Comparison of ENCODE assay signal across 20 mouse cellular contexts in the genomic region with DNA sequence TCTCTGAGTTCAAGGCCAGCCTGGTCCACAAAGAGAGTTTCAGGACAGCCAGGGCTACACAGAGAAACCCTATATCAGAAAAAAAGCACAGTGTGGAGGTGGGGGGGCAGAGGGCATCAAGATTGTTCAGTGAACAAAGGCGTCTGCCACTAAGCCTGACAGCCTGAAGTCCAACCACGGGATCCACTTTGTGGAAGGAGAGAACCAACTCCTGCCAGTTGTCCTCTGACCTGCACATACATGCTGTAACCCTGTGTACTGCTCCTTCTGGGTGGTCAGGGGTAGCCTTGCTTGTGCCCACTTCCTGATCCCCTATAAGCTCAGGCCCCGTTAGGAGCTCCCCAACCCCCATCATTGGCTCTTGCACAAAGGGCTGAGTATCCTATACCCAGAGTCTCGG. TPM values are rescaled to one million over a fixed set of nuclear protein-coding genes. Genes with fewer than 3 reads are reported as not detected.
DNase-seq lines count a peak whose midpoint lies in the region; ATAC-seq and TF ChIP-seq lines count a peak whose summit lies in the region.
"Had no signal": no experiment of that assay in that cellular context is flagged by ENCODE, and none has a peak within 500 bp of the region (broad histone marks: within the 10 kb centered on the region; RNA-seq: fewer than 3 reads in every experiment).

No protein-coding gene starts in this region.

- H3K4me3 ChIP-seq in kidney, embryonic 16.5 days (ENCODE audit: low read length): no peak overlapping the region
- H3K4me3 ChIP-seq in midbrain, embryonic 11.5 days (ENCODE audit: low read depth, low read length): no peak overlapping the region
- H3K4me3 ChIP-seq in midbrain, postnatal 0 days (ENCODE audit: low read depth, low read length): no peak overlapping the region
- no peak overlapping the region for H3K4me3 ChIP-seq in hindbrain, embryonic 13.5 days
- H3K4me3 ChIP-seq in limb, embryonic 10.5 days: no peak overlapping the region
- H3K4me3 ChIP-seq: gastrocnemius, adult 2 months; heart, embryonic 12.5 days; layer of hippocampus, adult 2 months; liver, embryonic 12.5 days had no signal

- H3K4me1 ChIP-seq in kidney, embryonic 16.5 days (ENCODE audit: insufficient read depth, low read length): peaks cover 54% of the 10 kb centered on the region
- peaks cover 30% of the 10 kb centered on the region for H3K4me1 ChIP-seq in midbrain, embryonic 11.5 days (ENCODE audit: control insufficient read depth, insufficient read depth, low read length)
- H3K4me1 ChIP-seq in midbrain, postnatal 0 days (ENCODE audit: insufficient read depth, low read length): peaks cover 7% of the 10 kb centered on the region; the same call in 1 of the 2 replicates
- H3K4me1 ChIP-seq in hindbrain, embryonic 13.5 days (replicated peaks): peaks cover 78% of the 10 kb centered on the region
- H3K4me1 ChIP-seq in limb, embryonic 10.5 days: peaks cover 88% of the 10 kb centered on the region

- DNase-seq in kidney, adult 11 months: peak; percentile 55
- peak; percentile 86 for DNase-seq in midbrain, embryonic 11.5 days (ENCODE audit: low spot score, missing footprints)
- DNase-seq in midbrain, postnatal 0 days (ENCODE audit: low spot score): no peak
- DNase-seq in limb, embryonic 10.5 days (ENCODE audit: low spot score): no peak
- no peak for DNase-seq in retina, embryonic 14.5 days (ENCODE audit: low spot score)
- no peak for DNase-seq in yolk sac, embryonic 10.5 days (ENCODE audit: low spot score)
- DNase-seq: adrenal gland, postnatal 10 days; cerebellum, adult 9-10 months; gastrocnemius, adult 2 months; heart, postnatal 14 days; left cerebral cortex, postnatal 4 days; lung, embryonic 14.5 days; lung, postnatal 36 days; right cerebral cortex, postnatal 14 days; spleen, adult 18-20 months had no signal

- 57% methylated on average over 4 of the region's 4 CpGs for WGBS in kidney, embryonic 16.5 days
- WGBS in midbrain, embryonic 11.5 days: 35% methylated on average over 4 of the region's 4 CpGs
- 37% methylated on average over 4 of the region's 4 CpGs for WGBS in midbrain, postnatal 0 days
- WGBS in hindbrain, embryonic 13.5 days: 27% methylated on average over 4 of the region's 4 CpGs
- 29% methylated on average over 4 of the region's 4 CpGs for WGBS in limb, embryonic 10.5 days

- no peaks in the 10 kb centered on the region for H3K9me3 ChIP-seq in kidney, embryonic 16.5 days (ENCODE audit: low read length)
- H3K9me3 ChIP-seq in midbrain, embryonic 11.5 days (ENCODE audit: control insufficient read depth, low read length): no peaks in the 10 kb centered on the region
- no peaks in the 10 kb centered on the region for H3K9me3 ChIP-seq in midbrain, postnatal 0 days (ENCODE audit: low read length)
- no peaks in the 10 kb centered on the region for H3K9me3 ChIP-seq in hindbrain, embryonic 13.5 days
- H3K9me3 ChIP-seq in limb, embryonic 10.5 days (replicated peaks): no peaks in the 10 kb centered on the region
- H3K9me3 ChIP-seq: heart, embryonic 12.5 days; liver, embryonic 12.5 days had no signal

- TF ChIP-seq CTCF in midbrain, postnatal 0 days (IDR thresholded peaks at IDR 0.05): no peak

- peaks cover 22% of the 10 kb centered on the region; the same call in 1 of the 2 replicates for H3K27me3 ChIP-seq in kidney, embryonic 16.5 days (ENCODE audit: insufficient read depth, low read length)
- H3K27me3 ChIP-seq in midbrain, embryonic 11.5 days (ENCODE audit: control insufficient read depth, insufficient read depth, low read length): peaks cover 16% of the 10 kb centered on the region; the same call in 1 of the 2 replicates
- 0 out of 2 replicates have a peak, but pooled peaks cover 3% of the 10 kb centered on the region for H3K27me3 ChIP-seq in midbrain, postnatal 0 days (ENCODE audit: insufficient read depth, low read length)
- H3K27me3 ChIP-seq in hindbrain, embryonic 13.5 days: peaks cover 84% of the 10 kb centered on the region
- peaks cover 100% of the 10 kb centered on the region for H3K27me3 ChIP-seq in limb, embryonic 10.5 days (ENCODE audit: low read depth, poor library complexity, severe bottlenecking)

- no peak overlapping the region for H3K4me2 ChIP-seq in kidney, embryonic 16.5 days (replicated peaks; ENCODE audit: low read depth, low read length)
- no peak overlapping the region for H3K4me2 ChIP-seq in midbrain, embryonic 11.5 days
- H3K4me2 ChIP-seq in midbrain, postnatal 0 days (ENCODE audit: low read depth, low read length, poor library complexity, severe bottlenecking): no peak overlapping the region
- H3K4me2 ChIP-seq in hindbrain, embryonic 13.5 days: no peak overlapping the region
- H3K4me2 ChIP-seq: heart, embryonic 12.5 days; liver, embryonic 12.5 days; lung, embryonic 14.5 days had no signal

- no peak overlapping the region for H3K9ac ChIP-seq in kidney, embryonic 16.5 days (replicated peaks; ENCODE audit: low read length)
- H3K9ac ChIP-seq in midbrain, embryonic 11.5 days (ENCODE audit: low read length): peak overlapping the region; percentile 12; the same call in 1 of the 2 replicates
- no peak overlapping the region for H3K9ac ChIP-seq in midbrain, postnatal 0 days (replicated peaks; ENCODE audit: low read length, poor library complexity, severe bottlenecking)
- no peak overlapping the region for H3K9ac ChIP-seq in hindbrain, embryonic 13.5 days
- H3K9ac ChIP-seq: heart, embryonic 12.5 days; liver, embryonic 12.5 days; lung, embryonic 14.5 days had no signal

- no peaks in the 10 kb centered on the region for H3K36me3 ChIP-seq in kidney, embryonic 16.5 days (ENCODE audit: insufficient read depth, low read length)
- H3K36me3 ChIP-seq in midbrain, embryonic 11.5 days (ENCODE audit: control insufficient read depth, insufficient read depth, low read length): no peaks in the 10 kb centered on the region
- no peaks in the 10 kb centered on the region for H3K36me3 ChIP-seq in midbrain, postnatal 0 days (ENCODE audit: insufficient read depth, low read length)
- H3K36me3 ChIP-seq in hindbrain, embryonic 13.5 days: no peaks in the 10 kb centered on the region
- H3K36me3 ChIP-seq in limb, embryonic 10.5 days: no peaks in the 10 kb centered on the region
- H3K36me3 ChIP-seq: heart, embryonic 12.5 days; liver, embryonic 12.5 days had no signal

- no peak for ATAC-seq in kidney, embryonic 16.5 days (ENCODE audit: low FRiP score, low TSS enrichment)
- no peak for ATAC-seq in midbrain, embryonic 11.5 days (ENCODE audit: low FRiP score)
- no peak for ATAC-seq in midbrain, postnatal 0 days (ENCODE audit: low FRiP score)
- 0 out of 2 replicates have a peak, but pooled peaks have one; percentile 6 for ATAC-seq in hindbrain, embryonic 13.5 days (ENCODE audit: low FRiP score)
- ATAC-seq: liver, embryonic 12.5 days had no signal

- no peak overlapping the region for H3K27ac ChIP-seq in kidney, embryonic 16.5 days (ENCODE audit: low read length)
- H3K27ac ChIP-seq in midbrain, embryonic 11.5 days (ENCODE audit: low read depth, low read length): no peak overlapping the region
- no peak overlapping the region for H3K27ac ChIP-seq in midbrain, postnatal 0 days (ENCODE audit: low read depth, low read length)
- no peak overlapping the region for H3K27ac ChIP-seq in hindbrain, embryonic 13.5 days
- H3K27ac ChIP-seq in limb, embryonic 10.5 days: peak overlapping the region; percentile 61; the same call in 1 of the 2 replicates
- H3K27ac ChIP-seq: gastrocnemius, adult 2 months; layer of hippocampus, adult 2 months; liver, embryonic 12.5 days had no signal

RNA-seq across cellular contexts. Expression of gene Otub1, which starts 21.1 kb away (rescaled TPM):
- 231 and 241 TPM in 2 replicates for polyA plus RNA-seq in kidney, embryonic 16.5 days (2015; fragmentation: Nextera tagmentation; extraction: Ambion mirVana)
- 241 and 252 TPM in 2 replicates for polyA plus RNA-seq in midbrain, embryonic 11.5 days (2014; fragmentation: Nextera tagmentation; extraction: Ambion mirVana)
- total RNA-seq in midbrain, postnatal 0 days (2014; rRNA removed): 236 and 242 TPM in 2 replicates
- polyA plus RNA-seq in midbrain, postnatal 0 days (2015; fragmentation: Nextera tagmentation; extraction: Ambion mirVana): 257 and 277 TPM in 2 replicates
- polyA plus RNA-seq in hindbrain, embryonic 13.5 days (2015; fragmentation: Nextera tagmentation; extraction: Ambion mirVana): 233 and 250 TPM in 2 replicates
- polyA plus RNA-seq in limb, embryonic 10.5 days (2016; fragmentation: Nextera tagmentation; extraction: Ambion mirVana): 252 and 263 TPM in 2 replicates

RNA-seq across cellular contexts. Expression of gene Cox8a, which starts 32.4 kb away (rescaled TPM):
- 1,116 and 1,175 TPM in 2 replicates for polyA plus RNA-seq in kidney, embryonic 16.5 days (2015; fragmentation: Nextera tagmentation; extraction: Ambion mirVana)
- 730 and 757 TPM in 2 replicates for polyA plus RNA-seq in midbrain, embryonic 11.5 days (2014; fragmentation: Nextera tagmentation; extraction: Ambion mirVana)
- 1,114 and 1,471 TPM in 2 replicates for total RNA-seq in midbrain, postnatal 0 days (2014; rRNA removed)
- 1,645 and 1,756 TPM in 2 replicates for polyA plus RNA-seq in midbrain, postnatal 0 days (2015; fragmentation: Nextera tagmentation; extraction: Ambion mirVana)
- polyA plus RNA-seq in hindbrain, embryonic 13.5 days (2015; fragmentation: Nextera tagmentation; extraction: Ambion mirVana): 881 and 924 TPM in 2 replicates
- 862 and 928 TPM in 2 replicates for polyA plus RNA-seq in limb, embryonic 10.5 days (2016; fragmentation: Nextera tagmentation; extraction: Ambion mirVana)

RNA-seq across cellular contexts. Expression of gene Naa40, which starts 55.9 kb away (rescaled TPM):
- 81.4 and 88.0 TPM in 2 replicates for polyA plus RNA-seq in kidney, embryonic 16.5 days (2015; fragmentation: Nextera tagmentation; extraction: Ambion mirVana)
- 94.3 and 103 TPM in 2 replicates for polyA plus RNA-seq in midbrain, embryonic 11.5 days (2014; fragmentation: Nextera tagmentation; extraction: Ambion mirVana)
- total RNA-seq in midbrain, postnatal 0 days (2014; rRNA removed): 58.3 and 62.5 TPM in 2 replicates
- 45.6 and 46.1 TPM in 2 replicates for polyA plus RNA-seq in midbrain, postnatal 0 days (2015; fragmentation: Nextera tagmentation; extraction: Ambion mirVana)
- 65.3 and 66.6 TPM in 2 replicates for polyA plus RNA-seq in hindbrain, embryonic 13.5 days (2015; fragmentation: Nextera tagmentation; extraction: Ambion mirVana)
- polyA plus RNA-seq in limb, embryonic 10.5 days (2016; fragmentation: Nextera tagmentation; extraction: Ambion mirVana): 92.0 and 92.4 TPM in 2 replicates

Comparison
In these comparisons a context has a peak if more than half of its experiments do, and no peak if none do; other contexts are left out.
1. DNase-seq: peak in kidney, adult 11 months (single experiment) and midbrain, embryonic 11.5 days (single experiment); none in midbrain, postnatal 0 days (single experiment), limb, embryonic 10.5 days (single experiment), retina, embryonic 14.5 days (single experiment) and yolk sac, embryonic 10.5 days (single experiment).